Mouse (Mus musculus): ENCODE data around the gene Zmynd15.

DNA sequence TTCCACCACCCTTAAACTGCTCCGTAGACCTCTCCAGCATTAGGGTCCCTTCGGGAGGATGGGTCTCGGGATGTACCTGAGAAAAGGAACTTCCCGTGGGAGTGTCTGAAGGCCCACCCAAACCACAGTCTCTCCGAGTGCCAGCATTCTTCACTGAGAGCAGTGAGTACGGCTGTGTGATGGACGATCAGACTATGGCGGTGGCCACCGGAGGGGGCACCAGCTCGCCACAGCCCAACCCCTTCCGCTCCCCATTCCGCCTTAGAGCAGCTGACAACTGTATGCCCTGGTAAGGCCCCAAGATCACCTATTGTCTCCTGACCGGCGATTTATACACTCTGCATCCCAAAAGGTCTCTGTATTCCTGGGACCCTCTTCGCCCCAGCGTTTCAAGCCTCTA lies 6.0 kb downstream of the Zmynd15 start:
- no peak for TF ChIP-seq CTCF (IDR thresholded peaks at IDR 0.05; ENCODE audit: control insufficient read depth, insufficient read depth, insufficient read length)
- TF ChIP-seq MYOD1 (IDR thresholded peaks at IDR 0.05; ENCODE audit: control insufficient read depth, insufficient read length, low read depth), result no peak

Data from C2C12 (cell line).